Mouse (Mus musculus): ENCODE data around the gene Satb2. TPM values are rescaled to one million over a fixed set of nuclear protein-coding genes. Genes with fewer than 3 reads are reported as not detected.

The Satb2 gene
- total RNA-seq, 2 experiments from 2014 or later: 14.1 to 16.9 TPM

- no peak for DNase-seq (ENCODE audit: low spot score in 2 of 2)
- TF ChIP-seq CTCF (conservative IDR thresholded peaks at IDR 0.05): no peak
- no peak overlapping the region for H3K4me3 ChIP-seq
- H3K27ac ChIP-seq: no peak overlapping the region
Measured at GRCm38 (mm10) chr1:56951525-56951924, 26.9 kb downstream of the Satb2 start.

DNA sequence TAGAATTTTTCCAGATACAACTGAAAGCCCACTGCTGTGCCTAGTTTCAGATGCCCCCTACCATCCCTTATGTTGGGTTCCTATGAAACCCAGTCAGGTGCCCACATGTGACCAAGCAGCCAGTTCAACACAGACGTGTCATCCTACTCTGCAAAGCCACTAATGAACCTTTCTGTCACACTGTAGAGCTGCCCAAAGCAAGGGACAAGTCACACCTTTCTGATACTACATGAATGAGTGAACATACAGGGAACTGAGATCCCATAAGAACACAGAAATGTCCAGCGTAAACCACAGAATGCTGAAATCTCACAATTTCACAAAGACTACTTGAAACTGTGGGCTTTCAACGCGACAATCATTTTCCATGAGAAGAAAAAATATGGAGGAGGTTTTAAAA, 39.0 kb downstream of the Satb2 start:
- Histone ChIP-seq H3K27ac (no peak overlapping the region), H3K4me3 (no peak overlapping the region)
- DNase-seq (ENCODE audit: low spot score in 2 of 2): no peak
- TF ChIP-seq CTCF (conservative IDR thresholded peaks at IDR 0.05): no peak

DNA sequence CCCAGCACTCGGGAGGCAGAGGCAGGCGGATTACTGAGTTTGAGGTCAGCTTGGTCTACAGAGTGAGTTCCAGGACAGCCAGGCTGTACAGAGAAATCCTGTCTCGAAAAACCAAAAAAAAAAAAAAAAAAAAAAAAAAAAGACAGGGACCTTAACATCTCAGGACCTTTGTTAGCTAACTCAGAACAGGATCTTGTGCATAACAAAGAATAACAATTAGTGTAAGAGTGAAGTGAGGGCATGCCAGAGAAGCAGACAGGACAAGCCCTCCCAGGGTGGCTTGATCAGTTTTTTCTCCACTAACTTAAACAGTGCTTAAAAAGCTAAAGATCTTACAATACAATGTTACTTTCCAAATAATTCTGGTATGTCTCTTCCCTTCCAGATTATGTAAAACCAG, 40.0 kb downstream of the Satb2 start:
- H3K27ac ChIP-seq: no peak overlapping the region
- TF ChIP-seq CTCF (conservative IDR thresholded peaks at IDR 0.05): no peak
- DNase-seq (ENCODE audit: low spot score in 2 of 2): no peak
- no peak overlapping the region for H3K4me3 ChIP-seq

DNA sequence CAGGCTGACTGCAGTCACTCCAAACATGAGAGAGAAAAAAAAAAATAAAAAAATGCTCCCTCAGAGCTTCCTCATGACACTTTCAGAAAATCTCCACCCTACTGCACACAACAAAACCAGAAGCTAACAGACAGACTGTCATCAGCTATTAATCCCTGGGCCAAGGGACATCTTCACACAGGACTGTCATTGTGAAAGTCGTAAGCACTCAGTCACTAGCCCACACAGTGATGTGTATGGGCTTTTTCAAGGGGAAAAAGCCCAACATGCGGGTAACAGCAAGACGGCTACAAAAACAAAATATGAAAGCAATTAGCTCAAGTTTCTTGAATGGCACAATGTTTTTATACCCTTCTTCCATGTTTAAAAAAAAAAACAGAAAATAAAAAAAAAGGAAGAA, 41.9 kb downstream of the Satb2 start:
- no peak for TF ChIP-seq CTCF (conservative IDR thresholded peaks at IDR 0.05)
- no peak for DNase-seq (ENCODE audit: low spot score in 2 of 2)
- Histone ChIP-seq H3K4me3 (no peak overlapping the region), H3K27ac (no peak overlapping the region)

DNA sequence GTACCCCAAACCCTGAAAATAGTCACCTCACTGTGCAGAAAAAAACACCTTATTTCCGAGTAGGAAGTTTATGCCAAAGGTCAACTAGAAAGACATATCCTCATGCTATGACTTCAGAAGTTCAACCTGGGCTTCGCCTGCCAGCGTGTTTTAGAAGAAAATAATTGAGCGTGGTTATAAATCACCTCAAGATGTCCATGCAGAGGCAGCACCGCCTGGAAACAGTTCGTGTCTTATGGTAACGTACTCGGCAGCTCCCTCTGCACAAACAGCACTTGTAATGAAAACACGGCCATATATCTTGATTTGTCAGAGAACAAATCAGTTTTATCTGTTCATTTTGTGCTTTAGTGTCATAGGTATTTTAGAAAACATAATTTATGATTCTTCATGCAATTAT, 44.6 kb downstream of the Satb2 start:
- H3K27ac ChIP-seq: no peak overlapping the region
- no peak for TF ChIP-seq CTCF (conservative IDR thresholded peaks at IDR 0.05)
- H3K4me3 ChIP-seq: no peak overlapping the region
- DNase-seq (ENCODE audit: low spot score in 2 of 2): no peak

- no peak overlapping the region for H3K27ac ChIP-seq
- H3K4me3 ChIP-seq: no peak overlapping the region
- no peak for DNase-seq (ENCODE audit: low spot score in 2 of 2)
- no peak for TF ChIP-seq CTCF (conservative IDR thresholded peaks at IDR 0.05)
Measured at GRCm38 (mm10) chr1:56930096-56930495, 48.4 kb downstream of the Satb2 start.

DNA sequence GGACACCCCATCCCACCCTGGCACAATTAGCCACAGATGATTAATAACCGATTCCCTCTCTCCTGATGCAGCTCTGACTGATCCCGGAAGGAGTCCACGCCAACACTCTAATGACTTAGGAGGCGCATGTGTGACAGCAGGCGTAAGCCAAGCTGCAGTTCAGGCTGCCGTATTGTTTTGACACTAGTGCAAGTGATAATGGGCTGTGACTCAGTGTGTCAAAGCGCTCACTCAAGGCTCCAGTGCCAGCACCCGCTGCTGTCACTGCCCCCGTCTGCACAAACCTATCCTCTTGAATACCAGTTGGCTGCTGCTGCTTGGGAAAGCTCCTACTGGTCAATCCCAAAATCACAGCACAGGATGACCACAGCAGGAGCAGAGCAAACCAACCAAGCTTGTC, 49.7 kb downstream of the Satb2 start:
- TF ChIP-seq CTCF (conservative IDR thresholded peaks at IDR 0.05): no peak
- Histone ChIP-seq H3K27ac (no peak overlapping the region), H3K4me3 (no peak overlapping the region)
- DNase-seq (ENCODE audit: low spot score in 2 of 2): peak; percentile 14 to 21

DNA sequence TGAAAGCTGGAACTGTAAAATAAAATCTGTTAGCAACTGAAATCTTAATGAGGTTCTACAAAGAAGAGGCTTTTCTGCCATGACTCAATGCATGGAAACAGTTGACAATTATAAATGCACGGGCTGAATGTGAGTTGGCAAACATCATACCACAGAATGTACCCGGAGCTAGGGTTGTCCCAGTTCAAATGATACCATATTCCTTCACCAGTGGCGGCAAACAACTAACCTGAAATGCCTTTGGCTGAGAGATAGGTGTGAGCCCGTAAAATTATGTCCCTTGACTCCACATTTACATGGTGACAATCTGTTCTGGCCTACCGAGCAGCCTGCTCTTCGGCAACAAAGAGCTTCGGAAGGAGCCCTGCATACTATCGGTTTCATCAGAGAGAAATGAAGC, 58.0 kb downstream of the Satb2 start:
- DNase-seq (ENCODE audit: low spot score in 2 of 2): no peak
- no peak for TF ChIP-seq CTCF (conservative IDR thresholded peaks at IDR 0.05)
- no peak overlapping the region for H3K27ac ChIP-seq
- no peak overlapping the region for H3K4me3 ChIP-seq

DNA sequence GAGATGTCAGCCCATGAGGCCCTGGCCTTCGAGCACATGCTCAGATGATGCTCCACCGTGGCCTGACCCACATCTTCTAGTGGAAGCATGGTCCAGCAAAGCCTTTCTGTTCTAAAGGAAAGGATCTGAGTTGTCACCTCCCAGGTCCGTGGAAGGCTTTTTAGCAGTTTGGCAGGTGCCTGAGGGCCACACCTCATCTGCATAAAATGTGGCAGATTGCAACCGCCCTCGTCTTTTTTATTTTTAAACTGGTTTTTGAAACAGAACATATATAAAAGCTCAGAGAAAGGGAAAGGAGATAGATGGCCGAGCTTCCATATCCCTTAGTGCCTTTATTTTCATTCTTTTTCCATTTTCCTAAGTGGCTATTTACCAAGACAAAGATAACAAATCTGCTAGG, 64.2 kb downstream of the Satb2 start:
- no peak for TF ChIP-seq CTCF (conservative IDR thresholded peaks at IDR 0.05)
- DNase-seq (ENCODE audit: low spot score in 2 of 2): no peak
- H3K4me3 ChIP-seq: no peak overlapping the region
- H3K27ac ChIP-seq: no peak overlapping the region

DNA sequence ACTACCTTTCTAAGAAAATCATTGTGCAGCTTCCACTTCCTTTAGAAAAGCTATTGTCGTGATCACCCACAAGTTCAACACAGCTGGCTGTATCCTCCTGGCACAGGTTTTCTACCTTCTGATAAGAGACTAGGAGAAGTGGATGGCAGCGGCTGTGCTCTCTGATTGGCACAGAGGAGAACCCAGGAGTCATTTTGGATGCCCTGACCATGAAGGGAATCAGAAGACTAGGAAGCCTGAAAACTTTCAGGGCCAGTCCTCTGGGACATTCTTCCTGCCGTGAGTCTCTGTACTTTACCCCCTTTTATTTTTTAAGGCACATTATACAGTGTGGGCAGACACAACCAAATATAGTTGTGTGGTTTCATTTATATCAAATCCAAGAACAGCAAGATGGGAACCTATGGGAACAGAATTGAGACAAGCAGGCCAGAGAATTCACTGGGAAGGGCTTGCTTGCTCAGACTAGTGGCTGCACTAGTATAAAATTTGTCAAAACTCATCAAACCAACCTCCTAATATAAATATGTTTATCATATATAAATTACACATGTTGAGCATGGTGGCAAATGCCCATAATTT, 77.7 kb downstream of the Satb2 start:
- Histone ChIP-seq H3K4me3 (no peak overlapping the region), H3K27ac (no peak overlapping the region)
- DNase-seq (ENCODE audit: low spot score in 2 of 2): no peak
- TF ChIP-seq CTCF (conservative IDR thresholded peaks at IDR 0.05): no peak

GRCm38 (mm10) chr1:56900187-56900586, 78.3 kb downstream of the Satb2 start:
- no peak overlapping the region for H3K27ac ChIP-seq
- no peak overlapping the region for H3K4me3 ChIP-seq
- DNase-seq (ENCODE audit: low spot score in 2 of 2): peak; percentile 25 to 36
- no peak for TF ChIP-seq CTCF (conservative IDR thresholded peaks at IDR 0.05)

DNA sequence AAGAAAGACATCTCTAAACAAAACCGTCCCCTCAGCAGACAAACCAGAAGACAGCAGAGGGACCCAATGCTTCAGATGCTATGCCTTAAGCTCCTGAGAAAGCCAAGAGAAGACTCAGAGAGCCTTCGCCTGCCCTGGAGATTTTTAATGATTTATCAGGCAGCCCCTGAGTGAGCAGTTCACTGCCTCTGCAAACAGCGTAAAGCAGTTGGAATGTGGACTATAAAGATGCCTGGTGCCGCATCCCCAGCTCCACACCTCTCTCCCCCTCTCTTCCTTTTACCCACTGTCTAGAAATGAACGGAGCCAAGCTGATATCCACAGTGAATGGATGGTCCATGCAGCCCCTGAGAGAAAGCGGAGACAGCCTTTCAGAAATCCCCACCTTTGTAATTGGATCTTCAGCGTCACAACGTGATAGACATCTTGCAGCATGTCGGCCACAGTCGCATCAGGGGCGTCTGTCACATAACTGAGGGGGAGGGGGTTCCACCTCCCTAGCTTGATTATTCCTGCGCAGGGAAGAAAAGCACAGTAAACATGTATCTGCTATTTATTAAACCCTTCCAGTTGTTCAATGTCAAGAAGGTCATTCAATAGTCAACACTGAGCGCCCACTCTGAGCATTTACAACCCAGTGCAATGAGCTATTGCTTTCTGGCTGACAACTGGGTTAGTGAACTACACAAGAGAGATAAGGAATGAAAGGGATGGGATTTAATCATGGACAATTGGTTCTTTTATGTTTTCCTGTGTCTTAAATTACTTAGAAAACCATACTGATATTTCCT, 79.6 kb downstream of the Satb2 start:
- DNase-seq (ENCODE audit: low spot score in 2 of 2): no peak
- TF ChIP-seq CTCF (conservative IDR thresholded peaks at IDR 0.05): no peak

GRCm38 (mm10) chr1:56897492-56898180, 80.8 kb downstream of the Satb2 start:
- no peak overlapping the region for H3K4me3 ChIP-seq
- TF ChIP-seq CTCF (conservative IDR thresholded peaks at IDR 0.05): no peak
- H3K27ac ChIP-seq: no peak overlapping the region
- DNase-seq (ENCODE audit: low spot score in 2 of 2): no peak

More for the DNA sequence above, 79.6 kb downstream of the Satb2 start:
- Histone ChIP-seq H3K27ac (no peak overlapping the region), H3K4me3 (no peak overlapping the region)

Data from layer of hippocampus, adult 2 months (tissue).